Mouse (Mus musculus): ENCODE data around the gene Itih3. TPM values are rescaled to one million over a fixed set of nuclear protein-coding genes. Genes with fewer than 3 reads are reported as not detected.

Itih3 gene
- polyA plus RNA-seq (2012; fragmentation: generic; extraction: Trizol), result under 1 TPM; 0.02 to 0.05 TPM

DNA sequence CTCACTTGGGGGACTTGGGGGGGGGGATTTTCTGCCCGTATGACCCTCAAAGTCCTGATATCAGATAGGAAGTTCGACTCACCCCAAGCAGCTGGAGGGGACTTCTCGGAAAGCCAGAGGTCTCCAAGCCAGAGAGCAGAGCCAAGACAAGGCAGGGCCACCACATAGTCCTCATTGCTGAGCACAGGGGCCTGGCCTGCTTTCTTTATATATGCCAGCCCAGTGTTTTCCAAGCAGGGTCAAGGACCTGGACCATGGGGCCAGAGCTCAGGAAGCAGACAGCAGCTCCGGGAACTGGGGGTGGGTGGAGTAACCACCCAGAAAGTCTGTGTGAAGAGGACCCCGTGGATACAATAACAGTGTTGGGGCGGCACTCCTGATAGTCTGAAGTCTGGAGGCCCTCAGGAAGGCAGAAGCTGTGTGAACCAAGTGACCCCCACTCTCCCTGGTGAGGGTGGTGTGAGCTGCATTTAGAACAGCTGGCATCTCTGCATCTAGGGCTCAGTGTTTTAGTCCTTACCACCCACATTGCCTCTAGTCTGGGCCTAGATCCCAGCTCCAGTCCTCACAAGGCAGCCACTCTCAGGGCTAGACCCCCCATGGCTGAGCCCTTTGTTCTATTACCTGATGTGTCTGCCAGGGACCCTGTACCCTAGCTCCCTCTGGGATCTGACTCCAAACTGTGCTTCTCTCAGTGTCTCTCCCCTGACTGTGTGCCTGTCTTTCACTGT, at the start of gene Itih3:
TSS of gene Itih3 (minus strand) at position 386 of the 731 bp plus-strand sequence.

DNA sequence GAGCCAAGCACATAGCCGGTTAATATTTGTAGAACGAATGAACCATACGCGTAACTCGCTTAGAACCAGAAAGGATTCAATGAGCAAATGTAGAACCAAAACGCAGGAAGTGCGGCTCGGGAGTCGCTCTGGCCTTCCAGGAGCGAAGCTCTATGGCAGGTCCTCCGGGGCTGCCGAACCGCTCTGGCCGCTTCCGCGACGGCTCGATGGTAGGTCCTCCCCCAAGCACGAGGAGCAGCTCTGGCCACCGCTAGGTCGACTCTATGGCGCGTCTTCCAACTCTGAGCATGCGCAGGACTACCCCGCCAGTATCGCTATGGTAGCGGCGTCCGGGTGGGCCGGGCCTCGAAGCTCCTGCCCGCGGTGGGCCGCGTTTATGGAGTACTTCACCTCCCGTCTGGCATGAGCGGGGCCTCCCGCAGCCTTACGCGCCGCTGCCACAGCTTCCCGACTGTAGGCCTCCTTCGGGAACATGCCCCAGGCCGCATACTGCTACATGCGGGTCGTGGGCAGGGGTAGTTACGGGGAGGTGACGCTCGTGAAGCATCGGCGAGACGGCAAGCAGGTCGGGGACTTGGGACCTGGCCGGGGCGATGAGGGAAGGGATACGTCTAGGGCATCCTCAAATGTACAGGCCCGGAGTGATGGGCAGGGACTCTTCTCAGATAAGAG, 27.7 kb upstream of the Itih3 start, which contains the start of gene Nek4:
TSS of gene Nek4 (plus strand) at position 224 of the 672 bp plus-strand sequence.

DNA sequence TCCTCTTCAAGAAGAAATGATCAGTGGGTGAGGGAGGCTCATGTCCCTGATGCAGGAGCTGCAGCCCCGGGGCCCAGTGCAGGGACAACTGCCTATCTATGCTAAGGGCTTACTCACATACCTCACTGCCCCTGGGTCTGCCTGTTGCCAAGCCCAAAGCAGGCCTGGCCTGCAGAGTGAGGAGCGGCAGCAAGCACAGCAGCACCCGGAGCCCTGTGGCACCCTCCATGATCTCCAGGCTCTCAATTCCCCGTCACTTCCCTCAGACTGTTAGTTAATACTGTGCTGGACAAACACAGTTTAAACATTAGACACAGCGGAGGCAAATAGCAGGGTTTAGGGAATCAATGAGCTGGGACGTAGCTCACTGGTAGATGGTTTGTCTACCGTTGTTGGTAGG, 19.5 kb upstream of the Itih3 start, which contains the start of gene Itih1:
TSS of gene Itih1 (minus strand) at position 252 of the 400 bp plus-strand sequence.

DNA sequence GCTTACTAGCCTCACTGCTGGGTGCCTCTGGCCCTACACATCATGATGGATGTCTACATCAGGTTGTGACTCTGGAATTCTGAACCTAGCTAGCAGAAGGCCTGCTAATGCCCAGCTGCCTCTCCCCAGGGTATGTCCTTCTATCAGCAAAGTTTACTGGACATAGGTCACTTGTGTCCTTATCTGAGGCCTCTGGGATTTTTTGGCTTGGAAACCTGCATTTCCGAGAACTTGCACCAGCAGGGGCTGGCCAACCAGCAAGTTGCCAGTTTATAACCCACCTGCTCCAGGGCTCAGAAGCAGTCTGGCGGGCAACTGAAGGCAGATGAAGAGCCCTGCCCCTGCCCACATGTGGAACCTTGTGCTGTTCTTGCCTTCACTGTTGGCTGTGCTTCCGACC, 37.4 kb downstream of the Itih3 start, which contains the start of gene Itih4:
TSS of gene Itih4 (plus strand) at position 273 of the 400 bp plus-strand sequence.

DNA sequence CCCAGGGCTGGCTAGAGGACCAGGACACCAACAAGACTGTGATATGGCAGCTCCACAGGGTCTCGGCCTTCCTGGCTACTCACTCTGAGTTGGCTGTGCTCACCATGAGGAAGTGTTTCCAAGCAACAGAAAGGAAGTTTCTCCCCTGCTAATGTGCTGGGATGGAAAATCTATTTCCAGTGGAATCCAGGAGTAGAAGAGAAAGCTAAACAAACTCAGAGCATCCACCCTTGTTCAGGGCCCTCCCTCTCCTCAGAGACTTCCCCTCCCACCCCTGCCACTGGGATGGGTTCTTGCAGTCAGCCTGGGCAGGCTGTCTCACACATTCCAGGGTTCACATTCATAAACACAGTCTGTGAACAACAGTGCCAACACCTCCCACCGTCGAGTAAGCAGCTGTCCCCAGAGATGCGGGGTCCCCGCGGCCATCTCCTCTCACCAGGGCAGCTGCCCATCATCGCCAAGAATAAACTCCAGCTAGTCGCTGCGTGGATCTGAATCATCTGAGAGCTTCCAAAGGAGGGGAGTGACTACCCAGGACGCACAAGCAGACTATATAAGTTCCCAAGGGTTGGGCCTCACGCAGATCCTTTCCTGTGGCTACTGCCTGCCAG, 44.5 kb downstream of the Itih3 start, which contains the start of gene Mustn1:
TSS of gene Mustn1 (plus strand) at position 243 of the 614 bp plus-strand sequence.

Other genes with a start within 250 kb of the Itih3 start
- 1 to 10 TPM in 1 of 2 experiments, under 1 TPM in 1; 0.70 to 2.8 TPM for gene Sfmbt1, start 208.9 kb downstream of the Itih3 start, polyA plus RNA-seq (2012; fragmentation: generic; extraction: Trizol)
- 10 to 100 TPM in 1 of 2 experiments, 1 to 10 TPM in 1; 9.8 to 11.6 TPM for gene Tmem110, start 98.2 kb downstream of the Itih3 start, polyA plus RNA-seq (2012; fragmentation: generic; extraction: Trizol)
- gene Mustn1, start 44.6 kb downstream of the Itih3 start, polyA plus RNA-seq (2012; fragmentation: generic; extraction: Trizol), result 10 to 100 TPM in 1 of 2 experiments, 1 to 10 TPM in 1; 1.2 to 18.8 TPM
- gene Itih4, start 37.3 kb downstream of the Itih3 start, polyA plus RNA-seq (2012; fragmentation: generic; extraction: Trizol), result under 1 TPM; 0.05 TPM
- gene Itih1, start 19.5 kb upstream of the Itih3 start, polyA plus RNA-seq (2012; fragmentation: generic; extraction: Trizol), result not detected
- 1 to 10 TPM in 1 of 2 experiments, under 1 TPM in 1; 0.41 to 5.3 TPM for gene Nek4, start 27.6 kb upstream of the Itih3 start, polyA plus RNA-seq (2012; fragmentation: generic; extraction: Trizol)
- 10 to 100 TPM in 1 of 2 experiments, 1 to 10 TPM in 1; 1.9 to 39.1 TPM for gene Glt8d1, start 77.6 kb upstream of the Itih3 start, polyA plus RNA-seq (2012; fragmentation: generic; extraction: Trizol)
- gene Spcs1, start 77.9 kb upstream of the Itih3 start, polyA plus RNA-seq (2012; fragmentation: generic; extraction: Trizol), result 100 to 1,000 TPM in 1 of 2 experiments, 10 to 100 TPM in 1; 93.8 to 262 TPM
- gene Pbrm1, start 95.4 kb upstream of the Itih3 start, polyA plus RNA-seq (2012; fragmentation: generic; extraction: Trizol), result 1 to 10 TPM; 1.5 to 7.7 TPM
- 1 to 10 TPM; 6.0 to 9.3 TPM for gene Gnl3, start 95.4 kb upstream of the Itih3 start, polyA plus RNA-seq (2012; fragmentation: generic; extraction: Trizol)
- 10 to 100 TPM; 53.9 to 87.6 TPM for gene Smim4, start 205.2 kb upstream of the Itih3 start, polyA plus RNA-seq (2012; fragmentation: generic; extraction: Trizol)
- gene Nt5dc2, start 207.3 kb upstream of the Itih3 start, polyA plus RNA-seq (2012; fragmentation: generic; extraction: Trizol), result 100 to 1,000 TPM; 119 to 155 TPM
- gene Stab1, start 244.9 kb upstream of the Itih3 start, polyA plus RNA-seq (2012; fragmentation: generic; extraction: Trizol), result under 1 TPM; 0.18 to 0.72 TPM